Comparison of ENCODE assay signal across 25 mouse cellular contexts in the genomic region with DNA sequence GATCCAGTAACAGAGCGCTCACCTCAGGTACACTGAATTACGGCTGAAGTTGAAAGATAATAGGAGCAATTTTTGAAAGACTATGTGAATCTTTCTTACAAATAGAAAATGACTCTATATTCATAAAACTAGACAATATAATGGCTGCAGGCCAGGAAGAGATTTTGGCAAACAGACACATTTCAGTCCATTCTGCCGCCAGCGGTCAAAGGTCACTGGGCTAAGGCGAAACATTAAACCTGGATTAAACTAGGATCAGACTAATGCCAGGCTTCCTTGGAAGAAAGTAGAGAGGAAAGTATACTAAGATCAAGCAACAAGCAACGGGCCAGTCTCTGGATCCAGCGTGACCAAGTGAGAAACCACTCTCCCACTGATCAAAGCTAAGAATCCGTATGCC. TPM values are rescaled to one million over a fixed set of nuclear protein-coding genes. Genes with fewer than 3 reads are reported as not detected.
DNase-seq lines count a peak whose midpoint lies in the region; ATAC-seq and TF ChIP-seq lines count a peak whose summit lies in the region.
"Had no signal": no experiment of that assay in that cellular context is flagged by ENCODE, and none has a peak within 500 bp of the region (broad histone marks: within the 10 kb centered on the region; RNA-seq: fewer than 3 reads in every experiment).

No protein-coding gene starts in this region.

- TF ChIP-seq POLR2A in thymus, adult 2 months (IDR thresholded peaks at IDR 0.05; ENCODE audit: control insufficient read depth, extremely low read depth, insufficient read depth, low read length, poor library complexity), result no peak

- H3K9ac ChIP-seq in lung, embryonic 14.5 days, result no peak overlapping the region
- no peak overlapping the region for H3K9ac ChIP-seq in kidney, embryonic 16.5 days (replicated peaks; ENCODE audit: low read length)
- H3K9ac ChIP-seq: forebrain, postnatal 0 days; heart, embryonic 15.5 days; lung, embryonic 15.5 days; midbrain, embryonic 13.5 days; neural tube, embryonic 13.5 days had no signal

- no peak overlapping the region for H3K4me3 ChIP-seq in lung, embryonic 14.5 days (ENCODE audit: low read depth, low read length)
- H3K4me3 ChIP-seq in kidney, embryonic 16.5 days (ENCODE audit: low read length), result no peak overlapping the region
- no peak overlapping the region for H3K4me3 ChIP-seq in thymus, adult 2 months (ENCODE audit: control insufficient read depth, insufficient read depth, low read length)
- H3K4me3 ChIP-seq: heart, adult 2 months; heart, embryonic 15.5 days; hindbrain, embryonic 10.5 days; left cerebral cortex, adult 2 months; limb, embryonic 10.5 days; lung, embryonic 15.5 days; midbrain, embryonic 13.5 days; neural tube, embryonic 13.5 days had no signal

- H3K27me3 ChIP-seq in lung, embryonic 14.5 days (ENCODE audit: insufficient read depth, low read length), result no peaks in the 10 kb centered on the region
- H3K27me3 ChIP-seq in kidney, embryonic 16.5 days (ENCODE audit: insufficient read depth, low read length), result no peaks in the 10 kb centered on the region
- H3K27me3 ChIP-seq in thymus, adult 2 months (ENCODE audit: control insufficient read depth, insufficient read depth, low read length), result no peaks in the 10 kb centered on the region
- H3K27me3 ChIP-seq: heart, embryonic 15.5 days; lung, embryonic 15.5 days; midbrain, embryonic 13.5 days; neural tube, embryonic 13.5 days had no signal

- no peak for TF ChIP-seq CTCF in lung, embryonic 14.5 days (IDR thresholded peaks at IDR 0.05; ENCODE audit: low read depth)
- no peak for TF ChIP-seq CTCF in thymus, adult 2 months (IDR thresholded peaks at IDR 0.05; ENCODE audit: borderline replicate concordance, control insufficient read depth, extremely low read depth, insufficient read depth, low read length, poor library complexity)

- 0 out of 2 replicates have a peak, but pooled peaks cover 3% of the 10 kb centered on the region for H3K36me3 ChIP-seq in lung, embryonic 14.5 days (ENCODE audit: insufficient read depth)
- no peaks in the 10 kb centered on the region for H3K36me3 ChIP-seq in kidney, embryonic 16.5 days (ENCODE audit: insufficient read depth, low read length)
- no peaks in the 10 kb centered on the region for H3K36me3 ChIP-seq in thymus, adult 2 months (ENCODE audit: control insufficient read depth, insufficient read depth, low read length)
- H3K36me3 ChIP-seq: heart, embryonic 15.5 days; hindbrain, embryonic 10.5 days; limb, embryonic 10.5 days; midbrain, embryonic 13.5 days; neural tube, embryonic 13.5 days had no signal

- peak; percentile 14 for DNase-seq in gastrocnemius, adult 18-20 months (ENCODE audit: low spot score)
- DNase-seq in gastrocnemius, postnatal 25 days, result no peak
- DNase-seq in lung, embryonic 14.5 days, result peak; percentile 74
- DNase-seq in lung, adult 18-20 months, result no peak
- no peak for DNase-seq in left cerebral cortex, adult 9 months (ENCODE audit: low spot score in 2 of 2)
- DNase-seq in thymus, adult 2 months, result no peak
- DNase-seq: cerebellum, adult 11-12 months; cerebellum, postnatal 14 days; forebrain, postnatal 0 days; gastrocnemius, postnatal 10 days; heart, adult 2 months; layer of hippocampus, adult 9-11 months; right cerebral cortex, adult 18-20 months; thymus, postnatal 14 days had no signal

- 58% methylated on average over 8 of the region's 8 CpGs for WGBS in lung, embryonic 14.5 days
- WGBS in kidney, embryonic 16.5 days, result 61% methylated on average over 8 of the region's 8 CpGs
- WGBS in thymus, adult 2 months, result 92% methylated on average over 8 of the region's 8 CpGs

- no peak overlapping the region for H3K4me2 ChIP-seq in lung, embryonic 14.5 days
- no peak overlapping the region for H3K4me2 ChIP-seq in kidney, embryonic 16.5 days (replicated peaks; ENCODE audit: low read depth, low read length)
- H3K4me2 ChIP-seq: heart, embryonic 15.5 days; liver, embryonic 11.5 days; lung, embryonic 15.5 days; midbrain, embryonic 13.5 days; neural tube, embryonic 13.5 days had no signal

- H3K27ac ChIP-seq in lung, embryonic 14.5 days (ENCODE audit: low read depth), result no peak overlapping the region
- no peak overlapping the region for H3K27ac ChIP-seq in kidney, embryonic 16.5 days (ENCODE audit: low read length)
- H3K27ac ChIP-seq in thymus, adult 2 months (ENCODE audit: control insufficient read depth, insufficient read depth, low read length), result no peak overlapping the region
- H3K27ac ChIP-seq: heart, adult 2 months; heart, embryonic 15.5 days; hindbrain, embryonic 10.5 days; hindbrain, postnatal 0 days; left cerebral cortex, adult 2 months; limb, embryonic 10.5 days; lung, embryonic 15.5 days; midbrain, embryonic 13.5 days; neural tube, embryonic 13.5 days had no signal

- ATAC-seq in lung, embryonic 14.5 days (ENCODE audit: insufficient read depth), result no peak
- ATAC-seq in kidney, embryonic 16.5 days (ENCODE audit: low FRiP score, low TSS enrichment), result peak; percentile 41; the same call in 1 of the 2 replicates
- ATAC-seq: forebrain, postnatal 0 days; hindbrain, postnatal 0 days; intestine, postnatal 0 days; midbrain, embryonic 13.5 days had no signal

- peaks cover 10% of the 10 kb centered on the region; the same call in 1 of the 2 replicates for H3K4me1 ChIP-seq in lung, embryonic 14.5 days (ENCODE audit: insufficient read depth)
- peaks cover 2% of the 10 kb centered on the region; the same call in 1 of the 2 replicates for H3K4me1 ChIP-seq in kidney, embryonic 16.5 days (ENCODE audit: insufficient read depth, low read length)
- H3K4me1 ChIP-seq in thymus, adult 2 months (replicated peaks; ENCODE audit: control insufficient read depth, insufficient read depth, low read length), result no peaks in the 10 kb centered on the region
- H3K4me1 ChIP-seq: neural tube, embryonic 13.5 days had no signal

- no peaks in the 10 kb centered on the region for H3K9me3 ChIP-seq in lung, embryonic 14.5 days (ENCODE audit: low read depth, low read length)
- H3K9me3 ChIP-seq in kidney, embryonic 16.5 days (ENCODE audit: low read length), result no peaks in the 10 kb centered on the region
- H3K9me3 ChIP-seq: heart, embryonic 15.5 days; hindbrain, embryonic 10.5 days; limb, embryonic 10.5 days; lung, embryonic 15.5 days; midbrain, embryonic 13.5 days; neural tube, embryonic 13.5 days had no signal

RNA-seq across cellular contexts. Expression of gene Npnt, which starts 11.1 kb away (rescaled TPM):
- total RNA-seq in gastrocnemius, adult 18-20 months (2021), result 1 to 10 TPM; 1.6 to 5.6 TPM
- total RNA-seq in gastrocnemius, postnatal 25 days (2021), result 1 to 10 TPM; 6.8 to 7.7 TPM
- 84.5 and 91.3 TPM in 2 replicates for polyA plus RNA-seq in lung, embryonic 14.5 days (2014; fragmentation: Nextera tagmentation; extraction: Ambion mirVana)
- polyA plus RNA-seq in kidney, embryonic 16.5 days (2015; fragmentation: Nextera tagmentation; extraction: Ambion mirVana), result 191 and 197 TPM in 2 replicates
- polyA plus RNA-seq in thymus, adult 2 months (2012; rRNA removed), result 8.7 and 10.5 TPM in 2 replicates

Comparison
In these comparisons a context has a peak if more than half of its experiments do, and no peak if none do; other contexts are left out.
1. DNase-seq: peak in gastrocnemius, adult 18-20 months (single experiment) and lung, embryonic 14.5 days (single experiment); none in gastrocnemius, postnatal 25 days (single experiment), lung, adult 18-20 months (0 of 2), left cerebral cortex, adult 9 months (0 of 2) and thymus, adult 2 months (single experiment).